In genomic region chr3:88206500-88206899, GRCm38 (mm10) we compare ENCODE assay signal across 13 mouse cellular contexts. TPM values are rescaled to one million over a fixed set of nuclear protein-coding genes. Genes with fewer than 3 reads are reported as not detected.
A peak's percentile ranks its signal among the peaks of the same experiment; 100 is the strongest.
DNase-seq lines count a peak whose midpoint lies in the region; ATAC-seq lines count a peak whose summit lies in the region.
"Had no signal": no experiment of that assay in that cellular context is flagged by ENCODE, and none has a peak within 500 bp of the region (broad histone marks: within the 10 kb centered on the region; RNA-seq: fewer than 3 reads in every experiment).

No protein-coding gene starts in this region.

- 4% methylated on average over 3 of the region's 3 CpGs for WGBS in forebrain, embryonic 10.5 days
- 1% methylated on average over 3 of the region's 3 CpGs for WGBS in hindbrain, embryonic 14.5 days

- ATAC-seq in hindbrain, embryonic 14.5 days (ENCODE audit: low FRiP score), result peak; percentile 12; the same call in 1 of the 2 replicates
- ATAC-seq: inflammation-experienced regulatory T-cells, adult 6 months had no signal

- H3K4me1 ChIP-seq in forebrain, embryonic 10.5 days, result peaks cover 100% of the 10 kb centered on the region
- peaks cover 60% of the 10 kb centered on the region for H3K4me1 ChIP-seq in hindbrain, embryonic 14.5 days (replicated peaks; ENCODE audit: control insufficient read depth, insufficient read depth, low read length)
- H3K4me1 ChIP-seq: embryonic facial prominence, embryonic 15.5 days; heart, embryonic 10.5 days had no signal

- peak overlapping the region; percentile 96 for H3K9ac ChIP-seq in hindbrain, embryonic 14.5 days
- H3K9ac ChIP-seq: embryonic facial prominence, embryonic 15.5 days; liver, embryonic 14.5 days had no signal

- DNase-seq in cerebellum, adult 18-20 months, result peak; percentile 21 to 41
- DNase-seq in cerebellum, adult 9-11 months, result no peak
- DNase-seq in forebrain, embryonic 10.5 days (ENCODE audit: extremely low spot score, low spot score), result no peak
- peak; percentile 51 for DNase-seq in hindbrain, embryonic 14.5 days (ENCODE audit: low spot score)
- DNase-seq in neural tube, embryonic 10.5 days (ENCODE audit: extremely low spot score, low spot score), result peak; percentile 41
- DNase-seq in spleen, postnatal 14 days (ENCODE audit: low spot score in 2 of 2), result no peak
- no peak for DNase-seq in heart, adult 11 months
- DNase-seq in thymus, postnatal 25 days, result no peak
- DNase-seq: lung, postnatal 36 days had no signal

- H3K4me3 ChIP-seq in forebrain, embryonic 10.5 days, result peak overlapping the region; percentile 78
- peak overlapping the region; percentile 68 for H3K4me3 ChIP-seq in hindbrain, embryonic 14.5 days (replicated peaks; ENCODE audit: low read length)
- H3K4me3 ChIP-seq: embryonic facial prominence, embryonic 15.5 days; heart, embryonic 10.5 days had no signal

- H3K27ac ChIP-seq in forebrain, embryonic 10.5 days, result peak overlapping the region; percentile 98
- H3K27ac ChIP-seq in hindbrain, embryonic 14.5 days, result peak overlapping the region; percentile 98
- H3K27ac ChIP-seq: embryonic facial prominence, embryonic 15.5 days; heart, embryonic 10.5 days; liver, embryonic 14.5 days had no signal

- peaks cover 100% of the 10 kb centered on the region for H3K27me3 ChIP-seq in forebrain, embryonic 10.5 days (ENCODE audit: poor library complexity, severe bottlenecking)
- H3K27me3 ChIP-seq in hindbrain, embryonic 14.5 days (ENCODE audit: control insufficient read depth, insufficient read depth, low read length), result peaks cover 28% of the 10 kb centered on the region

- peak overlapping the region; percentile 94 for H3K4me2 ChIP-seq in hindbrain, embryonic 14.5 days (replicated peaks)
- H3K4me2 ChIP-seq: embryonic facial prominence, embryonic 15.5 days had no signal

- peaks cover 18% of the 10 kb centered on the region for H3K36me3 ChIP-seq in forebrain, embryonic 10.5 days (replicated peaks)
- H3K36me3 ChIP-seq in hindbrain, embryonic 14.5 days (replicated peaks; ENCODE audit: control insufficient read depth, insufficient read depth), result no peaks in the 10 kb centered on the region; the same call in none of the 2 replicates
- H3K36me3 ChIP-seq: embryonic facial prominence, embryonic 15.5 days; heart, embryonic 10.5 days had no signal

- H3K9me3 ChIP-seq in forebrain, embryonic 10.5 days, result no peaks in the 10 kb centered on the region
- H3K9me3 ChIP-seq in hindbrain, embryonic 14.5 days (ENCODE audit: control insufficient read depth, low read length), result no peaks in the 10 kb centered on the region
- H3K9me3 ChIP-seq: embryonic facial prominence, embryonic 15.5 days; heart, embryonic 10.5 days had no signal

RNA-seq across cellular contexts. Expression of gene Rhbg, which starts 48.0 kb away (rescaled TPM):
- 0.37 and 0.38 TPM in 2 replicates for polyA plus RNA-seq in forebrain, embryonic 10.5 days (2016; fragmentation: Nextera tagmentation; extraction: Ambion mirVana)
- 0.48 and 0.76 TPM in 2 replicates for polyA plus RNA-seq in hindbrain, embryonic 14.5 days (2014; fragmentation: Nextera tagmentation; extraction: Ambion mirVana)
- polyA plus RNA-seq: inflammation-experienced regulatory T-cells, adult 6 months had no signal

Comparison
In these comparisons a context has a peak if more than half of its experiments do, and no peak if none do; other contexts are left out.
1. DNase-seq: peak in cerebellum, adult 18-20 months (2 of 2), hindbrain, embryonic 14.5 days (single experiment) and neural tube, embryonic 10.5 days (single experiment); none in cerebellum, adult 9-11 months (single experiment), forebrain, embryonic 10.5 days (single experiment), spleen, postnatal 14 days (0 of 2), heart, adult 11 months (single experiment) and thymus, postnatal 25 days (single experiment).